Mouse (Mus musculus): ENCODE measurements around the gene Vwf. TPM values are rescaled to one million over a fixed set of nuclear protein-coding genes. Genes with fewer than 3 reads are reported as not detected.

Vwf gene
- total RNA-seq, 2 experiments from 2014 or later: 29.1 to 32.8 TPM

GRCm38 (mm10) chr6:125585579-125585978 lies 39.0 kb downstream of the Vwf start:
- DNase-seq (ENCODE audit: low spot score in 2 of 2): no peak

GRCm38 (mm10) chr6:125586042-125586566 lies 39.5 kb downstream of the Vwf start:
- no peak for DNase-seq (ENCODE audit: low spot score in 2 of 2)

GRCm38 (mm10) chr6:125588241-125588640 lies 41.7 kb downstream of the Vwf start:
- DNase-seq (ENCODE audit: low spot score in 2 of 2): no peak

GRCm38 (mm10) chr6:125589075-125589474 lies 42.5 kb downstream of the Vwf start:
- DNase-seq (ENCODE audit: low spot score in 2 of 2): peak in 1 of 2 experiments; percentile 26

GRCm38 (mm10) chr6:125590056-125590455 lies 43.5 kb downstream of the Vwf start:
- DNase-seq (ENCODE audit: low spot score in 2 of 2): peak; percentile 27 to 65

GRCm38 (mm10) chr6:125590471-125590870 lies 43.9 kb downstream of the Vwf start:
- DNase-seq (ENCODE audit: low spot score in 2 of 2): no peak

GRCm38 (mm10) chr6:125591652-125592385 lies 45.2 kb downstream of the Vwf start:
- DNase-seq (ENCODE audit: low spot score in 2 of 2): no peak

- DNase-seq (ENCODE audit: low spot score in 2 of 2): no peak
Observed at GRCm38 (mm10) chr6:125592536-125592935, 46.0 kb downstream of the Vwf start.

GRCm38 (mm10) chr6:125594311-125594710 lies 47.7 kb downstream of the Vwf start:
- DNase-seq (ENCODE audit: low spot score in 2 of 2): no peak

- no peak for DNase-seq (ENCODE audit: low spot score in 2 of 2)
Observed at GRCm38 (mm10) chr6:125594825-125595224, 48.3 kb downstream of the Vwf start.

GRCm38 (mm10) chr6:125596701-125597318 lies 50.2 kb downstream of the Vwf start:
- no peak for DNase-seq (ENCODE audit: low spot score in 2 of 2)

GRCm38 (mm10) chr6:125597716-125598115 lies 51.1 kb downstream of the Vwf start:
- no peak for DNase-seq (ENCODE audit: low spot score in 2 of 2)

GRCm38 (mm10) chr6:125600036-125600558 lies 53.5 kb downstream of the Vwf start:
- DNase-seq (ENCODE audit: low spot score in 2 of 2): peak; percentile 77 to 84

GRCm38 (mm10) chr6:125600669-125601068 lies 54.1 kb downstream of the Vwf start:
- no peak for DNase-seq (ENCODE audit: low spot score in 2 of 2)

GRCm38 (mm10) chr6:125601190-125601589 lies 54.6 kb downstream of the Vwf start:
- no peak for DNase-seq (ENCODE audit: low spot score in 2 of 2)

GRCm38 (mm10) chr6:125601748-125602147 lies 55.2 kb downstream of the Vwf start:
- DNase-seq (ENCODE audit: low spot score in 2 of 2): no peak

- no peak for DNase-seq (ENCODE audit: low spot score in 2 of 2)
Observed at GRCm38 (mm10) chr6:125602354-125602753, 55.8 kb downstream of the Vwf start.

GRCm38 (mm10) chr6:125603234-125603633 lies 56.7 kb downstream of the Vwf start:
- DNase-seq (ENCODE audit: low spot score in 2 of 2): peak; percentile 81

GRCm38 (mm10) chr6:125603678-125604462 lies 57.3 kb downstream of the Vwf start:
- no peak for DNase-seq (ENCODE audit: low spot score in 2 of 2)

- DNase-seq (ENCODE audit: low spot score in 2 of 2): peak; percentile 78 to 85
Observed at GRCm38 (mm10) chr6:125604463-125605191, 58.1 kb downstream of the Vwf start.

GRCm38 (mm10) chr6:125609025-125609424 lies 62.5 kb downstream of the Vwf start:
- DNase-seq (ENCODE audit: low spot score in 2 of 2): no peak
